Mouse (Mus musculus) T-helper 2 cell (primary cell): ENCODE measurements around the gene Kcnq4.

Experiments
- in situ Hi-C: fragments of 300-600 bp; cut with MboI, MseI; formaldehyde crosslinking; loops from one replicate; pipeline ENCODE4 v1.15.1; 2025; ENCODE audit warnings: high pct_unique_total_duplicates

The Kcnq4 gene

DNA sequence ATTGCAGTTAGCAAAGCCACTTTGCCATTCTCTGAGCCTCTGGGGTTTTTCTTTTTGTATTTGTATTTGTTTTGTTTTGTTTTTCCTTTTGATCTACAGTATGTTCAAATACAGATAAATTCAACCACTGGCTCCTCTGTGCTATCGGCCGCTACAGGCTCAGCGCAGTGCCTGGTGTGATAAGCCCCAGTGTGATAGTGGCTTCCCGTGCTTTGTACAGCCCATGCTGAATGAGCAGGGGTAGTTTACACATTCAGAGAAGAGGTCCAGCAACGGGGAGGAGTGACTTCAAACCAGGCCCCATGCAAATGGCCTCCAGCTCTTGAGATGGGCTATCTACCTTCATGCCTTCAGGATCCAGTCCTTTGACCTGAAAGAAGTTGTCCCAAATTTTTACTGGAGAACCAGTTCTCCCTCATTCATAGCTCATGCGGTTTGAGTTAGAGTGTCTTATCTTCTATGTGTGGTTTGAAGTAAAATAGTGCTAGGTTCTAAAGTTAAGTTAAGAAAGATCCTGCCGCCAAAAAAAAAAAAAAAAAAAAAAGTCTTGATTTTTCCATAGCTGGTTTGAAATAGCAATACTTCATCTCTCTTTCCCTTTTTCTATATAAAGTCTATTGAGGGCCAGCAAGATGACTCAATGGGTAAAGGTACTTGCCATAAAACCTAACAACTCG is 73.5 kb downstream of the Kcnq4 start:
- in situ Hi-C loops: no loop called here

GRCm38 (mm10) chr4:120673606-120674005 is 74.8 kb downstream of the Kcnq4 start:
- in situ Hi-C loops: no loop called here

GRCm38 (mm10) chr4:120671046-120671445 is 77.4 kb downstream of the Kcnq4 start:
- in situ Hi-C loops: no loop called here

- in situ Hi-C loops: no loop called here
Measured at GRCm38 (mm10) chr4:120669585-120669984, 78.8 kb downstream of the Kcnq4 start.

DNA sequence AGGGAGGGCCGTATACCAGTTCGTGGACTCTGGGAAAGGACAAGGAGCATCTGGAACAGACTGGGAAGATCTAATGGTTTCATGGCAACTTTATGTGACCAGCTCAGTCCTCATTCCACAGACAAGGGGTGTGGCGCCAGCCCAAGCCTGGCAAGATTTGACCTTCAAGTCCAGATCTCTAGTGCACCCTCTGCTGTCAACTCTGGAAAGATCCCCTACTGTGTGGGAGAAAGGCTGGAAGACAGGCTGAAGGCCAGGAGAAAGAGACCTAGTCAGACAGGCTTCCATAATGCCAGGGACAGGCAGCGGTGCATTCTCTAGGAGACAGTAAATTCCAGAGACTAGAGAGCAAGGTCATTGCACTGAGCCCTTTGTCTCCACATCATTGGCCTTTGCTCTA is 79.9 kb downstream of the Kcnq4 start:
- in situ Hi-C loops: no loop called here

DNA sequence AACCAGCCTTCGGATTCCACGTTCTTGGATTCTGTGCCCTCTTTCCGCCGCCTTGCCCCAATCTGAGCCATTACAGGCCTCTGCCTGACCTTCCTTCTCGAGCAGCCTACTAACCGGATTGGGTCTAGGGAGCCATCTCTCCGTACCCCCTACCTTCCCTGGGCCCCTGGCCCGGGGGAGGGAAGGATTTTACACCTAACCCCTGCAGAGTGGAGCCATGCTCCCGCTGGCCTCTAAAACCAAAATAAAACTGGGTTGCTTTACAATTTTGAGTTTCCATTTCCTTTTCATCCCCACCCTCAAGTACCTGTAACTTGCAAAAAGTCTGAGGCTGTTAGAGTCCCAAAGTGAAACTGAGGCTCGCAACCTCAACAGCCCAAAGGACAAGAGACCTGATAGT is 80.9 kb downstream of the Kcnq4 start:
- in situ Hi-C loops: no loop called here

DNA sequence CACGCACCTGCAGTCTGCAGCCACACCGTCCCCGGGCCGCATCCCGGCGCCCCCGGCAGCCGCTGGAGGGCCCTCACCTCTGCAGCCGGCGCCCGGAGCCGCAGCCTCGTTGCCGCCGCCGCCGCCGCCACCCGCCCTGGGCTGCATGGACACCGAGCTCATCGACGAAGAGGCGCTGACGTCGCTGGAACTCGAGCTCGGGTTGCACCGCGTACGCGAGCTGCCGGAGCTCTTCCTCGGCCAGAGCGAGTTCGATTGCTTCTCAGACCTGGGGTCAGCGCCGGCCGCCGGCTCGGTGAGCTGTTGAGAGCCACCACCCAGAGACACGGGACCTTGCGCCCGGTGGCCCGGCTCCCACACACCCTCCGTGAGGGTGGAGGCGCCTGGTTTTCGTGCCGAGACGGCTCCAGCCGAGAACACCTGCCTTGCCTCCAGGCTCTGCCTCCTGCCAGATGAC is 81.3 kb downstream of the Kcnq4 start:
- in situ Hi-C loops: no loop called here

GRCm38 (mm10) chr4:120666358-120667024 is 81.9 kb downstream of the Kcnq4 start, which contains the start of gene Cited4:
Gene Cited4, plus strand, starts transcription at chr4:120666572.
- in situ Hi-C loops: no loop called here

GRCm38 (mm10) chr4:120665782-120666181 is 82.6 kb downstream of the Kcnq4 start:
- in situ Hi-C loops: no loop called here

GRCm38 (mm10) chr4:120665144-120665700 is 83.2 kb downstream of the Kcnq4 start:
- in situ Hi-C loops: no loop called here

DNA sequence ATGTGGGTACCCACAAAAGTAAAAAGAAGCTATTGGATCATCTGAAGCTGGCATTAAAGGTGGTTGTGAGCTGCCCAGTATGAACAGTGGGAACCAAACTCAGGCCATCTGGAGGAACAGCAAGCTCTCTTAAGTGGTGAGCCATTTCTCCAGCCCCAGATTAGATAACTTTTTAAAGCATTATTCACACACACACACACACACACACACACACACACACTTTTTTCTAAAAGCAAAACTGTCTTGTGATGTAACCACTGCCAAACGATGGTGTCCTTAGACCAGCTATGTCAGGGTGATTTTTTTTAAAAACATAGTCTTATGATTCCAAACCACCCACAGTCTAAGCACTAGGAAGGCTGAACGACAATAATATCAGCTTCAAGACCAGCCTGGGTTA is 83.8 kb downstream of the Kcnq4 start:
- in situ Hi-C loops: no loop called here

DNA sequence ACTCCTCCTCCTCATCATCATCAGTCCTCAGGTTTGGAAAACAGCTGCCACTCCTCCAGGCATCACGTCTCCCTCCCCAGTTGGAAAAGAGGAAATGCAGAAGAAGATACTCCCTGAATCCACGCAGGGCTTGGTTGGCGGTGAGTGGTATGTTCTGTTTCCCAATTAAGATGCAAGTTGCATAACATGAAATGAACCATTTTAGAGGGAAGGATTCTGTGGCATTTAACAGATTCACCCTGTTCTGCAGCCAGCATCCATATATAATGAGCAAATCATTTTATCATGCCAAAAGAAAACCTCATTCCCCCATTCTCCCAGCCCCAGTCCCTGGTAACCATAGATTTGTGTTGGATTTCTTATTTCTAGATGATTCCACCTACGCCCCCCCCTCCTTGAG is 87.9 kb downstream of the Kcnq4 start:
- in situ Hi-C loops: no loop called here

DNA sequence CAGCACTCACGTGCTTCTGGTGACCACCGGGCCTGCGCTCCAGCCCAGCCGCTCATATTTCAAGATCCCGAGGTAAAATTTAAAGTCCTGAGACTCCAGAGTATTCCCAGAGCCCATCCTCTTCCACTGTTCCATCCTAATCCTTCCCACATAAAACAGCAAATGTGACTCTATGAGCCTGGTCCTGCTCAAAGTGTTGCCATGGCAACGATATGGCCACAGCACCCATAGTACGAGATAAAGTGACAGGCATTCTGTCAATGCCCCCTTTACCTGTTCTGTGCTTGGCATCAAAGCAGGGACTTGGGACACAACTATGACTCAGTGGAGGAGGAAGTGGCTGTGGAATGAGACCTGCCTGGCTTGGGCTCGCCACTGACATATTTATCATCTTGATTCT is 92.5 kb downstream of the Kcnq4 start:
- in situ Hi-C loops: no loop called here

DNA sequence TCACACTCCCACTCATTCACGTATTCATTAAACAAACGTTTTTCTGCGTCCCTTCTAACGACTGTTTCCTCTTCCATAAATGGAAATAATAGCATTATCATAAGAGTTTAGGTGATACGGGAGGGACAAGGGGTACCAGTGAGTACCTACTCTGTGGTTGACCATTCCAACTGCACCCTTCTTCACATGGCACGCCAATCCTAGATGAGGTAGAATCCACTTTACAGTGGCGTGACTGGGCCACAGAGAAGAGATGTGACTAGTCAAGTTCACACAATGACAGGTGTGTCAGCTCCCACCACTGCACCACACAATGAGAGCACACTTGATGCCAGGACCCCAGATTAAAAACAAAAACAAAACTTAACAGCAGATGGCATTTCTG is 98.2 kb downstream of the Kcnq4 start:
- in situ Hi-C loops: no loop called here

GRCm38 (mm10) chr4:120649369-120650207 is 98.8 kb downstream of the Kcnq4 start:
- in situ Hi-C loops: loop anchor here (10.0 kb wide), 1 partner anchor 1435 kb away; the partner anchor contains the start of gene Tmem269
